11 mouse cellular contexts compared by ENCODE assay signal in genomic region chr7:46551935-46552752, GRCm38 (mm10).
DNase-seq lines count a peak whose midpoint lies in the region; ATAC-seq and TF ChIP-seq lines count a peak whose summit lies in the region.
"Had no signal": no experiment of that assay in that cellular context is flagged by ENCODE, and none has a peak within 500 bp of the region (broad histone marks: within the 10 kb centered on the region; RNA-seq: fewer than 3 reads in every experiment).

No protein-coding gene starts in this region.

- no peak for TF ChIP-seq EP300 in lung, postnatal 0 days (IDR thresholded peaks at IDR 0.05)

- H3K9me3 ChIP-seq in embryonic facial prominence, embryonic 14.5 days (ENCODE audit: control insufficient read depth, low read length) = no peaks in the 10 kb centered on the region
- H3K9me3 ChIP-seq in embryonic facial prominence, embryonic 10.5 days = no peaks in the 10 kb centered on the region
- H3K9me3 ChIP-seq in lung, embryonic 15.5 days = no peaks in the 10 kb centered on the region
- H3K9me3 ChIP-seq in lung, postnatal 0 days (ENCODE audit: low read length) = no peaks in the 10 kb centered on the region
- H3K9me3 ChIP-seq in neural tube, embryonic 15.5 days (replicated peaks) = no peaks in the 10 kb centered on the region

- ATAC-seq in embryonic facial prominence, embryonic 14.5 days (ENCODE audit: low read depth) = no peak
- peak; percentile 64 for ATAC-seq in lung, embryonic 15.5 days (ENCODE audit: borderline replicate concordance, extremely low read depth, low FRiP score, low TSS enrichment)
- peak; percentile 52 for ATAC-seq in lung, postnatal 0 days
- ATAC-seq in neural tube, embryonic 15.5 days (ENCODE audit: low FRiP score) = no peak; the same call in 1 of the 2 replicates
- ATAC-seq in erythroid progenitor cell, adult 5-6 weeks (replicated peaks; ENCODE audit: low FRiP score, poor library complexity, severe bottlenecking) = no peak
- ATAC-seq: inflammation-experienced regulatory T-cells, adult 6 months had no signal

- WGBS in embryonic facial prominence, embryonic 14.5 days = 51% methylated on average over 16 of the region's 20 CpGs
- 80% methylated on average over 20 of the region's 20 CpGs for WGBS in embryonic facial prominence, embryonic 10.5 days
- WGBS in lung, embryonic 15.5 days = 54% methylated on average over 20 of the region's 20 CpGs
- 57% methylated on average over 20 of the region's 20 CpGs for WGBS in lung, postnatal 0 days
- 44% methylated on average over 20 of the region's 20 CpGs for WGBS in neural tube, embryonic 15.5 days

- no peak overlapping the region for H3K4me3 ChIP-seq in embryonic facial prominence, embryonic 14.5 days (ENCODE audit: low read depth, low read length)
- no peak overlapping the region for H3K4me3 ChIP-seq in embryonic facial prominence, embryonic 10.5 days
- no peak overlapping the region for H3K4me3 ChIP-seq in lung, embryonic 15.5 days
- H3K4me3 ChIP-seq in lung, postnatal 0 days (ENCODE audit: low read depth, low read length) = no peak overlapping the region
- H3K4me3 ChIP-seq in neural tube, embryonic 15.5 days (replicated peaks) = no peak overlapping the region

- no peak overlapping the region for H3K27ac ChIP-seq in embryonic facial prominence, embryonic 14.5 days (replicated peaks; ENCODE audit: low read depth, low read length)
- no peak overlapping the region for H3K27ac ChIP-seq in embryonic facial prominence, embryonic 10.5 days (replicated peaks)
- H3K27ac ChIP-seq in lung, embryonic 15.5 days = peak overlapping the region; percentile 46; the same call in 1 of the 2 replicates
- no peak overlapping the region for H3K27ac ChIP-seq in lung, postnatal 0 days (ENCODE audit: low read length)
- H3K27ac ChIP-seq in neural tube, embryonic 15.5 days (replicated peaks) = peak overlapping the region; percentile 49

- H3K27me3 ChIP-seq in embryonic facial prominence, embryonic 14.5 days (replicated peaks; ENCODE audit: control insufficient read depth, insufficient read depth, low read length) = no peaks in the 10 kb centered on the region
- H3K27me3 ChIP-seq in embryonic facial prominence, embryonic 10.5 days (replicated peaks; ENCODE audit: low read depth, poor library complexity, severe bottlenecking) = no peaks in the 10 kb centered on the region
- H3K27me3 ChIP-seq in lung, embryonic 15.5 days = no peaks in the 10 kb centered on the region
- no peaks in the 10 kb centered on the region for H3K27me3 ChIP-seq in lung, postnatal 0 days (replicated peaks; ENCODE audit: insufficient read depth, low read length)
- no peaks in the 10 kb centered on the region for H3K27me3 ChIP-seq in neural tube, embryonic 15.5 days (replicated peaks)

- peak; percentile 10 for DNase-seq in embryonic facial prominence, embryonic 14.5 days (ENCODE audit: low spot score)
- DNase-seq in embryonic facial prominence, embryonic 10.5 days (ENCODE audit: low spot score) = no peak
- DNase-seq in lung, postnatal 4 days = no peak
- DNase-seq in lung, postnatal 0 days (ENCODE audit: low spot score) = peak; percentile 47
- no peak for DNase-seq in ovary, adult 18-20 months (ENCODE audit: low spot score)
- DNase-seq: heart, adult 18-20 months; layer of hippocampus, adult 9-11 months had no signal

- no peak for TF ChIP-seq CTCF in lung, postnatal 0 days (IDR thresholded peaks at IDR 0.05)

- no peaks in the 10 kb centered on the region for H3K36me3 ChIP-seq in embryonic facial prominence, embryonic 14.5 days (ENCODE audit: control insufficient read depth, insufficient read depth, low read length)
- no peaks in the 10 kb centered on the region for H3K36me3 ChIP-seq in embryonic facial prominence, embryonic 10.5 days (replicated peaks)
- no peaks in the 10 kb centered on the region for H3K36me3 ChIP-seq in lung, embryonic 15.5 days
- H3K36me3 ChIP-seq in lung, postnatal 0 days (ENCODE audit: insufficient read depth, low read length) = no peaks in the 10 kb centered on the region
- no peaks in the 10 kb centered on the region for H3K36me3 ChIP-seq in neural tube, embryonic 15.5 days

- no peak overlapping the region for H3K4me2 ChIP-seq in embryonic facial prominence, embryonic 14.5 days (ENCODE audit: low read depth, low read length)
- H3K4me2 ChIP-seq in lung, embryonic 15.5 days = no peak overlapping the region
- H3K4me2 ChIP-seq in lung, postnatal 0 days (replicated peaks; ENCODE audit: low read depth, low read length) = no peak overlapping the region
- H3K4me2 ChIP-seq in neural tube, embryonic 15.5 days = no peak overlapping the region

- H3K4me1 ChIP-seq in embryonic facial prominence, embryonic 14.5 days (ENCODE audit: control insufficient read depth, insufficient read depth, low read length) = 0 out of 2 replicates have a peak, but pooled peaks cover 5% of the 10 kb centered on the region
- H3K4me1 ChIP-seq in embryonic facial prominence, embryonic 10.5 days = peaks cover 32% of the 10 kb centered on the region
- H3K4me1 ChIP-seq in lung, embryonic 15.5 days = peaks cover 56% of the 10 kb centered on the region
- H3K4me1 ChIP-seq in lung, postnatal 0 days (ENCODE audit: insufficient read depth, low read depth, low read length) = peaks cover 13% of the 10 kb centered on the region; the same call in 1 of the 2 replicates
- H3K4me1 ChIP-seq in neural tube, embryonic 15.5 days = peaks cover 48% of the 10 kb centered on the region

- no peak overlapping the region for H3K9ac ChIP-seq in embryonic facial prominence, embryonic 14.5 days (ENCODE audit: low read depth, low read length)
- no peak overlapping the region for H3K9ac ChIP-seq in lung, embryonic 15.5 days
- H3K9ac ChIP-seq in lung, postnatal 0 days (replicated peaks; ENCODE audit: low read depth) = no peak overlapping the region
- H3K9ac ChIP-seq in neural tube, embryonic 15.5 days (replicated peaks) = no peak overlapping the region

Comparison
In these comparisons a context has a peak if more than half of its experiments do, and no peak if none do; other contexts are left out.
1. DNase-seq: peak in embryonic facial prominence, embryonic 14.5 days (single experiment) and lung, postnatal 0 days (single experiment); none in embryonic facial prominence, embryonic 10.5 days (single experiment), lung, postnatal 4 days (0 of 2) and ovary, adult 18-20 months (single experiment).
2. H3K27ac ChIP-seq: peak in lung, embryonic 15.5 days (single experiment) and neural tube, embryonic 15.5 days (single experiment); none in embryonic facial prominence, embryonic 14.5 days (single experiment), embryonic facial prominence, embryonic 10.5 days (single experiment) and lung, postnatal 0 days (single experiment).
3. ATAC-seq: peak in lung, embryonic 15.5 days (single experiment) and lung, postnatal 0 days (single experiment); none in embryonic facial prominence, embryonic 14.5 days (single experiment), neural tube, embryonic 15.5 days (single experiment) and erythroid progenitor cell, adult 5-6 weeks (single experiment).